Mouse (Mus musculus): ENCODE data around the gene Gm20481.
A peak's percentile ranks its signal among the peaks of the same experiment; 100 is the strongest.
"Not testable (repeated sequence)": the region's sequence is repeated elsewhere in the genome, so short reads cannot be mapped to it uniquely, and the experiment has no call there.

The Gm20481 gene

GRCm38 (mm10) chr17:34975581-34976492 is 6.1 kb downstream of the Gm20481 start:
- DNase-seq (ENCODE audit: low read depth) = no peak

GRCm38 (mm10) chr17:34977000-34977399 is 7.3 kb downstream of the Gm20481 start:
- no peak for DNase-seq (ENCODE audit: low read depth)

GRCm38 (mm10) chr17:34978239-34978638 is 8.5 kb downstream of the Gm20481 start:
- no peak for DNase-seq (ENCODE audit: low read depth)

- no peak for DNase-seq (ENCODE audit: low read depth)
Measured at GRCm38 (mm10) chr17:34979631-34980030, 9.9 kb downstream of the Gm20481 start.

GRCm38 (mm10) chr17:34980655-34981054 is 10.9 kb downstream of the Gm20481 start:
- peak; percentile 76 for DNase-seq (ENCODE audit: low read depth)

GRCm38 (mm10) chr17:34981690-34982180 is 12.0 kb downstream of the Gm20481 start, which contains the start of gene Lsm2:
TSS of gene Lsm2 (plus strand) at chr17:34981862.
- peak; percentile 97 for DNase-seq (ENCODE audit: low read depth)

- DNase-seq (ENCODE audit: low read depth) = no peak
Measured at GRCm38 (mm10) chr17:34982328-34982727, 12.6 kb downstream of the Gm20481 start.

GRCm38 (mm10) chr17:34984218-34984617 is 14.5 kb downstream of the Gm20481 start:
- peak; percentile 76 for DNase-seq (ENCODE audit: low read depth)

GRCm38 (mm10) chr17:34994751-34995150 is 25.0 kb downstream of the Gm20481 start:
- no peak for DNase-seq (ENCODE audit: low read depth)

GRCm38 (mm10) chr17:34995192-34995591 is 25.5 kb downstream of the Gm20481 start:
- DNase-seq (ENCODE audit: low read depth) = not testable (repeated sequence)

- DNase-seq (ENCODE audit: low read depth) = not testable (repeated sequence)
Measured at GRCm38 (mm10) chr17:34995927-34996326, 26.2 kb downstream of the Gm20481 start.

GRCm38 (mm10) chr17:34996411-34997141 is 26.9 kb downstream of the Gm20481 start:
- DNase-seq (ENCODE audit: low read depth) = no peak

- DNase-seq (ENCODE audit: low read depth) = no peak
Measured at GRCm38 (mm10) chr17:34997142-34997483, 27.4 kb downstream of the Gm20481 start.

- peak; percentile 49 for DNase-seq (ENCODE audit: low read depth)
Measured at GRCm38 (mm10) chr17:34998526-34999430, 29.1 kb downstream of the Gm20481 start.

GRCm38 (mm10) chr17:34999871-35000716 is 30.4 kb downstream of the Gm20481 start:
- peak; percentile 79 for DNase-seq (ENCODE audit: low read depth)

GRCm38 (mm10) chr17:35000717-35001451 is 31.2 kb downstream of the Gm20481 start, which contains the start of gene Vars:
TSS of gene Vars (plus strand) at chr17:35000987.
- DNase-seq (ENCODE audit: low read depth) = peak; percentile 93

GRCm38 (mm10) chr17:35001452-35002152 is 31.9 kb downstream of the Gm20481 start:
- DNase-seq (ENCODE audit: low read depth) = peak; percentile 76

GRCm38 (mm10) chr17:35002153-35002865 is 32.6 kb downstream of the Gm20481 start:
- peak; percentile 72 for DNase-seq (ENCODE audit: low read depth)
